Mouse (Mus musculus): ENCODE measurements around the gene Cep250. TPM values are rescaled to one million over a fixed set of nuclear protein-coding genes. Genes with fewer than 3 reads are reported as not detected.
A peak's percentile ranks its signal among the peaks of the same experiment; 100 is the strongest.
"Not testable (repeated sequence)": the region's sequence is repeated elsewhere in the genome, so short reads cannot be mapped to it uniquely, and the experiment has no call there.

The Cep250 gene
- 13.1 and 14.9 TPM in 2 replicates for total RNA-seq (2021)
- long read RNA-seq, experiment 1, partial matches to known transcripts = 3 of 4 reads
- long read RNA-seq, experiment 1, other reads (novel, unspliced or antisense) = 1 of 4 reads
- long read RNA-seq, experiment 2, partial matches to known transcripts = 4 of 4 reads
- long read RNA-seq, experiment 2, other reads (novel, unspliced or antisense) = 0 of 4 reads

DNA sequence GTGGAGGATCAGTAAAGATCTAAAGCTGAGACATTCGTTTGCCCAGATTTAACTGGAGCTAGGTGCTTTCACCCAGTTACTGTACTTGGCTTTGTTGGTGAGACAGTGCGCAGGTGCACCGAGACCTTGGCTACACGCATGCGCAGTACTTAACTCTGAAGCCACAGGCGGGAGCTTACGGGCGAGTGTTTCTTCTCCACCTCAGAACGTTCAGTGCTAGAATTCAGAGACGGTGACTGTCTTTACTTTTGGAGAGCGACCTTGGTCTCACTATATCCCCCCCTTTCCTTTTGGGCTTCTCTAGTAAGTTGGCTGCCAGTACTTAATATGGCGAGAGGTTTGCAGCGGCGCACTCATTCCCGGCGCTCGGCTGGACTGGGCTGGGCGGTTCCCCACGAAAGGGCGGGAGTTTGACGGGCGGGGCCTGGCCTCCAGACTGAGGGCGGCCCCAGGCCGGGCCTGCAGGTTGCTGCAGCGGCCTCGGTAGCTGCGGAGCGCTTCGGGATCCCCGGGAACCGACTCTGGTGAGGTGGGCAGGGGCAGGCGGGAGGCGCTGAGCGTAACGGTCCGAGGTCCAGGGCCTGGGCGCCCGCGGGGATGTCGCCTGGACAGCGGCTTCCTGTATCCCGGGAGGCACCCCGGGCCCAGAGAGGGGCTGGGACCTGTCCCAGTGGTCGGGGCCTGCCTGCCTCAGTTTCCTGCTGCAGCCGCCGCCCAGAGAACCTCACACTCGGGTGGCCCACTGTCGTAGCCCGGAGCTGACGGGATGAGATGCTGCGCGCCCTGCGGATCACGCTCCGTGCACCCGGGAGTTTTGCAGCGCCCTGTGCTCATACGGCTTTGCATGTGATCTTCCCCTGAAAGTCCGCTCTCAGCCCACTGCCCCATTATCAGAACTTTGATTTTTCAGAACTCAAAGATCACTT is at the start of gene Cep250:
TSS of gene Cep250 (plus strand) at position 325 of the 926 bp plus-strand sequence.
- peak; percentile 96 for DNase-seq

GRCm38 (mm10) chr2:155914684-155915083 is 41.6 kb upstream of the Cep250 start:
- DNase-seq = no peak

- no peak for DNase-seq
Observed at GRCm38 (mm10) chr2:155923143-155923542, 33.1 kb upstream of the Cep250 start.

DNA sequence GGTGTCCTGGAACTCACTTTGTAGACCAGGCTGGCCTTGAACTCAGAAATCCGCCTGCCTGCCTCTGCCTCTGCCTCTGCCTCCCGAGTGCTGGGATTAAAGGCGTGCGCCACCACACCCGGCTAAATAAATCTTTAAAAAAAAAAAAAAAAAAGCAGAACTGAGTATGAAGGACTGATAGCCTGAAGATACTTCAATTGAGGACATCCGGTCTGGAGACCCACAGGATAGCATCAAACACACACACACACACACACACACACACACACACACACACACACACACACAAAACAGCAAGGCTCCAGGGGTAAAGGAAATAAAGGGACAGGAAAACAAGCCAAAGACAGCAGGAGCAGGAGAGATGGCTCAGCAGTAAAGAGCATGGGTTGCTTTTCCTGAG is 31.0 kb upstream of the Cep250 start:
- not testable (repeated sequence) for DNase-seq

DNA sequence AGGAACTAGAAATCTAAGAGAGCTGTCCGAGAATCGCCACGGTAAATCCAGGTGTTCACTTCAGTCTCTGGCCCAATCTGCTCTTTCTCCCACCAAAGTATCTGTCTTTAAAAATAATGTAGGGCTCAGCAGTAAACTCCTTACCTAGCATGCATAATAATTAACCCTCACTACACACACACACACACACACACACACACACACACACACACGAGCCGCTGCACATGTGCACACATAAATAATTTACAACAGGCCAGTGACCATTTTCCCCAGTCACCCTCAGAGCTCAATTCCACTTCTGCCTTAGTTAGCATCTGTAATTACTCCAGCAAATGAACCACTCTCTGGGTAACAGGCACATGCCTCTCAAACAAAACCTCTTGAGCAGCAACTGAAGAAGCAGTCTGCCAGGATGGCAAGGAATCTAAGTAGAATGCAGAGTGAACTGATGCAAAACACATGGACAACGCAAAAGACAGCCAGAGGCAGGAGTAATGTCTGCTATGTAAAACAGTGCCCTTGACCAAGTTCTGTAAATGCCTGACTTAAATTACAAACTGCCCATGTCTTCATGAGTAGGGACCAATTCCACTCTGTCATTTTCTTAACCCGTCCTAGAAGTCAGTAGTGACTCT is 27.4 kb upstream of the Cep250 start:
- DNase-seq = no peak

DNA sequence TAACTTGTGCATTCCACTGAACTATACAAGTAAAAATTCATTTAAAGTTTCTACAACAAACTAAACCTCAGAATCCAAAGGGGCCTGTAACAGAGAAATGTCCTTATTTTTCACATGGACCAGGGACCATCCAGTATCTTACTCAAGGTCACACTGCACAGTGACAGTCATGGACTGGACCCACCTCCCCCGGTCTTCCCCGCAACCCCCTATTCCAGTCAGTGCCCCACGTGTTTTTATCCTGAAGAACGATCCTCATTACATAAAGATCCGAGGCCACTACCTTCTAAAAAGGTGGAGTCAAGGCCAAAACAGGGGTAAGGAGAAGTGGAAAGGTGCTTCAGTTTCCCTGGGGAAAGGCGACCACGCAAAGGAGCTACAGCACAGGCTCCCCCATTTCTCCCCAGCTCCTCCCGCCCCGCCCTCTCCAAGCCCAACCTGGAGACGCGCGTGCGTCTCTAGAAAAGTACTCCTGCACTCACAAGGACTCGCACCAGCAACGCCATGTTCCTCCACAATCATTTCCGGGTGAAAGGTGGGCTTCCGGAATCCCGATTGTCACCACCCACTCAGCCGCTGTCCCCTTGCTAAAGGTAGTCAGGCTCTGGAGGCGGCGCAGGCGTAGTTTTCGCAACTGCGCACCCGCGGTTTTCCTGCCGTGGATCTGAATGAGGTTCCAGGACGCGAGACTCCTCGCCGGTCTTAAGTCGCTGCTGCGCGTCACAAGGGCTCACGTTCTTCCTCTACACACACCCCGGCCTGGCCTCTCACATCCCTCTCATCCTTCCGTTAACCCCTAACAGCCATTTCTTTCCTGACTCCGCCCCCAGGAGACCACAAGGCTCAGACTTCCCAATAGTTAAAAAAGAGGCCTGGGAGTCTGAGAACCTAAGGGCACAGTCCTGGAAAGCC is 26.5 kb upstream of the Cep250 start, which contains the start of gene Uqcc1:
TSS of gene Uqcc1 (minus strand) at position 780 of the 912 bp plus-strand sequence.
- peak; percentile 96 for DNase-seq

- DNase-seq = peak; percentile 23
Observed at GRCm38 (mm10) chr2:155939897-155940529, 16.2 kb upstream of the Cep250 start.

- DNase-seq = no peak
Observed at GRCm38 (mm10) chr2:155940681-155941080, 15.6 kb upstream of the Cep250 start, which contains the start of gene Gm15557. Gene Gm15557 (plus strand): TSS chr2:155940728.

GRCm38 (mm10) chr2:155941697-155942442 is 14.4 kb upstream of the Cep250 start:
- peak; percentile 87 for DNase-seq

- no peak for DNase-seq
Observed at GRCm38 (mm10) chr2:155943463-155943862, 12.8 kb upstream of the Cep250 start.

- no peak for DNase-seq
Observed at GRCm38 (mm10) chr2:155944685-155945084, 11.6 kb upstream of the Cep250 start.

GRCm38 (mm10) chr2:155945124-155945523 is 11.1 kb upstream of the Cep250 start, which contains the start of gene Gdf5:
Gene Gdf5 (minus strand): TSS chr2:155945367.
- no peak for DNase-seq

DNA sequence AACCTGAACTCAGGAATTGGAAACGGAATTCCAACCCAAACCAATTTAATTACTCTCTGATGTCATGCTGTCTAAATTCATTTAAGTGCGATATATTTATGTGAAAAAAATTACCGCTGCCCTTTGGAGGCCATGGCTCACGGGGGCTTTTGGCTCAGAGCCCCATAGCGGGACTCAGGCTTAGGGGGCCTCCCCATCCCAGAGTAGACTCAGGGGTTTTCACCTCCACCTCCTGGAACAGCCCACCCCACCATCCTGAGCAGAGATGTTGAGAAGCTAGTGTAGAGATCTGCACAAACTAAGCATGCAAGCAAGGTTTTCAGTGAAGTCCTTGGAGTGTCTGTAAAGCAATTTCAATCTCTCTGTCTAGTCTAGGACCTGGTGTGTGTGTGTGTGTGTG is 10.7 kb upstream of the Cep250 start:
- DNase-seq = no peak

- DNase-seq = peak; percentile 92
Observed at GRCm38 (mm10) chr2:155946069-155946468, 10.2 kb upstream of the Cep250 start.

DNA sequence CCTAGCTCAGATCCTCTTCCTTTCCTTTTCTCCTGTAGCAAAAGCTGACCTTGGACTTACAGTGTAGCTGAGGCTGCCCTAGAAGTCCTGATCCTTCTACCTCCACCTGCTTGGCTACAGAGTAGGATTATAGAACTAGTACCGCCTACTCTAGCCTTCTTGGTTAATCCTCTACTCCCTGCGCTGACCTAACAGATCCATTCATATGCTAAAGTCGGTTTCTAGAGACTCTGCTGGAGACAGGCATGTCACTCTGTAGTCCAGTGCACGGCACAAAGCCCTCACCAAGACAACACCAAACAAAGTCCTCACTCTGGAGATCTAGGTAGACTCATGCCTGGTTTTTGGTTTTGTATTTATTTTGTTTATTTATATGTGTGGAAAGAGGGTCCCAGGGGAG is 9.8 kb upstream of the Cep250 start:
- no peak for DNase-seq

GRCm38 (mm10) chr2:155947390-155948002 is 8.8 kb upstream of the Cep250 start:
- DNase-seq = no peak

DNA sequence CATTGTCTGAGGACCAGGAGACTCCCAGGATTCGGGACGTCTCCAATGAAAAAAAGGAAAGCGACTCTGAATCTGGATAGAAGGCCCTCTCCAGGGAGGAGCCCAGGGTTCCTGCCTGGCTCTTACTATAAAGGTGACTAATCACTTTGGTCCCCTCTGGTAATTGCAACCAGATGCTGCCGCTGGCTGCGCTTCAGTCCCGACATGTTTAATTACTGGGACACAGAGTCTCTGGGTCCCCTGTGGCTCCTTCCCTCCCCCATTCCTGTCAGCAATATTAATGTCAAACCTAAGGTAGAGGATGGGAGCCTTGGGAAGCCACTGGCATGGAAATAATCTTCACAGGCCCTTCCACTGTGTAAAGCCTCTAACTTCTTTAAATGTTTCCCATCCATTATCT is 6.9 kb upstream of the Cep250 start:
- DNase-seq = no peak

DNA sequence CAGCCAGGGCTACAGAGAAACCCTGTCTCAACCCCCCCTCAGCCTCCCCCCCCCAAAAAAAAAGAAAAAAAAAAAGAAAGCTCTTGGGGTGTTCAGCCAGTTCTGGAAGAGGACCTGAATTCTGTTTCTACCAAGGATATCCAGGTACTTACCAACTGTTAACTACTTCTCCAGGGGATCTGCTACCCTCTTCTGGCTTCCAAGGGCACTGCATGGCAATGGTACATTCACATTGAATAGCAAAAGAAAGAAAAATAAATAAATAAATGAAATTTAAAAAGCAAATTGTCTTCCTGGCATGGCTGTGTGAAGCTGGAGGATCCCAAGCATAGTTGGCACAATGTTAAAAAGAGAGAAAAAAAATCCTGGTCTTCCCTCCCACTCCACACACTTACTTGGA is 4.3 kb upstream of the Cep250 start:
- peak; percentile 78 for DNase-seq

DNA sequence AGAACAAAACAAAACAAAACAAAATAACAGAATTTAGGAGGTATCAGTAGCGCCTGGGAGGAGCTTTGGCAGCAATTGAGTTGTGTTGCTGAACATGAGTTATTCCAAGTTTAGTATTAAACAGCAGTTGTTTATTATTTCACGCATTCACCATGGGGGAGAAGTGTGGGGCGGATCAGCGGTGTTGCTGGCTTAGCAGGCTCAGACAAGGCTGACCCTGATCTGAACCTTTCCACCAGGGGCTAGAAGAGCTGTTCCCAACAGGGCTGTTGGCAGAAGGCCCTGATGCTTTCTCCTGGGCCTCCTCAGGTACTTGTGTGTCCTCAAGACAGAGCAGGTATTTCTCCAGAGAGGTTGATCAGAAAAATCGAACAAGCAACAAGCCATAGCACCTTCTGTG is 3.7 kb downstream of the Cep250 start:
- DNase-seq = no peak

DNA sequence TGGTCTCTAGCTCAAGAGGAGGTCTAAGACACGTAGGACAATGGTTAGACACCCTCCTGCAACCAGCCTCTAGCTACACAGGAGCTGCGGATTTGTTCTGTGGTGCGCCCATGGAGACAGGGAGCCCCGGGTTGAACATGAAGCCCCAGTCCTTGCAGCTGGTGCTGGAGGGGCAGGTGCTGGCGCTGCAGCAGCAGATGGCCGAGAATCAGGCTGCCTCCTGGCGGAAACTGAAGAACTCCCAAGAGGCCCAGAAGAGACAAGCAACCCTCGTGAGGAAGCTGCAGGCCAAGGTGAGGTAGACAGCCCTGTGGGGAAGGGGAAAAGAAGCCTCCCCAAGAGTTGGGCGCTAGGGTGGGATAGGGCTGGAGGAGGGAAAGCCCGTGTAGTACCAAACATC is 5.6 kb downstream of the Cep250 start:
- DNase-seq = no peak
